Mouse (Mus musculus) neutrophil, adult 5-6 weeks (primary cell): Measurements from ENCODE around the gene Plekhg5. TPM values are rescaled to one million over a fixed set of nuclear protein-coding genes. Genes with fewer than 3 reads are reported as not detected.

Experiments used
- ATAC-seq: fragments of 151-379, 151-347 bp; 2 replicates; pipeline ENCODE4 v1.8.0; 2017; ENCODE audit warnings: mild to moderate bottlenecking, moderate TSS enrichment; ENCODE audit not compliant: insufficient number of reproducible peaks, poor library complexity, low FRiP score, severe bottlenecking; ENCODE audit errors: extremely low read depth
- total RNA-seq: library from RNA; stranded (forward); fragments of 200-1000 nt; gene quantifications from 2 replicates; pipeline ENCODE4 v1.2.3, GENCODE M21; 2017

Plekhg5 gene
- total RNA-seq, 1 experiment from 2014 or later = 0.81 TPM

DNA sequence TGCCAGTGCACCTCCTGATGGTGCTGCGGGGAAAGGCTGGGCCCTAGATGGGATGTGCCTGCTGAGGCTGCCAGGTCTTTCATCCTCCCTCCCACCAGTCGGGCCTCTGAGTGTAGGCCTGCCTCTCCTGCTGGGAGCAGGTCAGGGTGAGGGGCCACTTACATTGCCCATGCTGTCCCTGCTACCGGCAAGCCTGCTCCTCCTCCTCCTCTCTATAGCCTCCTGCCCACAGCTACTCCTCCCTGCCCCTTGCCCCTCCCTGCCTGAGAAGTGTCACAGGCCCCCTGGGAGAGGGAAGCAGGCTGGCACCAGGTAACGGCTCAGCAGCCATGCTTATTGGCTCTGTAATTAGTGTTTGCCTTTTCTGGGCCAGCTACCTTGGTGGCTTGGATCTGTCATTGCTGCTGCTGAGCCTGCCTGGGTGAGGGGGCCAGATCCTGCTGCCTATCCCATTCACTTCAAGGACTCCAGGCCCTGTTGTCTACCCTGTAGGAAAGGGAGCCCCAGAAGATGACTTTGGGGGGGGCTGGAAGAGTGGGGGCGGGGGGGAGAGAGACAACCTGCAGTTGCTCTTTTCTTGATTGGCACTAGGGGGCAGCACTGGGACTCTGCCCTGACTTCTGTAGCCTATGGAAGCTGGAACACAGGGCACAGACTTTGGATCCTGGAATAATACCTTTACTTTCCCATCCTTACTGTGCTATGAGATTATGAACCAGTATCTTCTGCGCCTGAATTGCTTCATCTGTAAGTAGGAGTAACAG is 64.0 kb downstream of the Plekhg5 start:
- ATAC-seq = no peak

DNA sequence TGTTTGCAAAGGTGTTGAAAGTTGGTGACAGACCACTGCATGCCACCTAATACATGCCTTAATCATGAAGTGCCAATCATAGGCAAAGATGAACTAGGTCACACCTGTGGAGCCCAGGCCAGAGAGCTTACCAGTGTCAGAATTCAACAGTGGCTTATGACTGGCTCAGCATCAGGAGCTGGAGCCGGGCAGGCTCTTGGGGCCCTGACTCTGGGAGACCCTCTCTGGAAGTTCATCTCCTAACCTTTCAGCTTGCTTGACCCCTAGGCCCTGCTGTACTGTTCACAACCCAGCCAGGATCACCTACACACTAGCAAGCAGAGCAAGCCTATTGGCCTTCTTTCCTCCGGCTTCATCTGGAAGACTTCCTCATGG is 64.6 kb downstream of the Plekhg5 start:
- no peak for ATAC-seq

- peak; percentile 83 for ATAC-seq
Measured at GRCm38 (mm10) chr4:152138497-152139260, 66.4 kb downstream of the Plekhg5 start.

- ATAC-seq = peak; percentile 55
Measured at GRCm38 (mm10) chr4:152140441-152140840, 68.1 kb downstream of the Plekhg5 start.

DNA sequence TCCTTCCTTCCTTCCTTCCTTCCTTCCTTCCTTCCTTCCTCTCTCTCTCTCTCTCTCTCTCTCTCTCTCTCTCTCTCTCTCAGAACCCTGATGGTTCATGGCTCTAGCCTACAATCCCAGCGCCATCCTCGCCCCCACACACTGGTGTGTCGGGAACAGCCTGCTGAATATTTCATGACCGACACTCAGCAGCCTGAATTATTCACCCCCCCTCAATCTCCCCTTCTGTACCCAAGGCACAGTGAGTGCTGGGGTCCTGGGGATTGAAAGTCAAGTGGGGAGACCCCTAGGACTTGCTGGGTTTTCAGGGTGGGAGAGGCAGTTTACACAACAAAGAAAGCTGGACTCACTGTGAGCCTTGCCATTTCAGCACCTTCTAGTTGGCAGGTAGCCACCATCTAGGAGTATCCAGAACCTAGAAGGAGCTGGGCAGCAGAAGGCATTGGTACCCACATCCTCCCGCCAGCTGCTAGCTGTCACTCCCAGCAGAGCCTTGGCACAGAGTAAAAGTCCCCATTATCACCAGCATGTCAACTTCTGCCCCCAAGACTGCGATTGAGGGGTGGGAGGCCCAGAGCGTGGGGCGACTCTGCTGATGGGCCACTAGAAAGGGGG is 69.3 kb downstream of the Plekhg5 start:
- ATAC-seq = no peak

DNA sequence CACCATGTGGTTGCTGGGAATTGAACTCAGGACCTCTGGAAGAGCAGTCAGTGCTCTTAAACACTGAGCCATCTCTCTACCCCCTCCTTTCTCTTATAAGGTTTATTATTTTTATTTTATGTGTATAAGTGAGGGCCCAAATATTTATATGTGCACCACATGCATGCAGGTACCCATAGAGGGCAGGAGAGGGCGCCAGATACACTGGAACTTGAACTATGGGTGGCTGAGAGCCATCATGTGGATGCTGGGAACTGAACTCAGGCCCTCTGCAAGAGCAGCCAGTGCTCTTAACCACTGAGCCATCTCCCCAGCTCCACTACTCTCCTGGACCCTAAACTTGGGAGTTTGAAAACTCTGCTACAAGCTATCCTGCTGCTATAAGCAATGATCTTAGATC is 71.3 kb downstream of the Plekhg5 start:
- no peak for ATAC-seq

GRCm38 (mm10) chr4:152145473-152145872 is 73.2 kb downstream of the Plekhg5 start:
- ATAC-seq = no peak

DNA sequence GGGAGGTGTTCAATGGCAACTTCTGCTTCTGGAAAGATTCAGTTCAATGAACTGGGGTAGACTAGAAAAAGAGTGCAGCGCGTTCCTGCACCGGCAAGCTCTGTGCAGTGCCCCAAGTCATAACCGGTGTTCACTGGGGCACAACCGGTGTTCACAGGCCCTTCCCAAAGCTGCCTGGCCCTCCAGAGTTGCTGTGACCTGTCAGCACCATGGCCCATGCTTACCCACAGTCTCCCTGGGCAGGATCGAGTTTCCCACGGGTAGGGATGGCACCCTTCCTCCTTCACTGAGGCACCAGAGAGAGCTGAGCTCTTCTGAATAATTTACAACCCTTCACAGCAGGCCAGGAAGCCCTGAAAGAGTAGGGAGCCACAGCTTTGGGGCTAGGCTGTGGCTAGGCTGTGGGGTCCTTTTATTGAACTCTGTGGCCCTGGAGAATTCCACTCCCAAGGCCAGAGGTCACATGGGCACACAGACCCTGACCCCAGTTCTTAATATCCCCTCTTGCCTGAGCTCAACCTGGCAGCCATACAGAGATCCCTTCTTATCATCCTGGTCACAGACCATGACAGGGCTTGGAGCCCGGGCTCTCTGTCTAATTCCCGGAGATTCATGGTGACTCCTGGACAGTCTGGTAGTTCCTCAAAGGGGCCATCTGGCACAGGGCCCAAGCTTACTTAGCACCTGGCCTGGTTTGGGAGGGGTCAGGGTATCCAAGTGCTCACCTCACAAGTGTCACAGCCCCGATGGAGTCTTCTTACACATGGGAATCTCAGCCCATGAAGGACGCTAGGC is 73.9 kb downstream of the Plekhg5 start:
- ATAC-seq = no peak

DNA sequence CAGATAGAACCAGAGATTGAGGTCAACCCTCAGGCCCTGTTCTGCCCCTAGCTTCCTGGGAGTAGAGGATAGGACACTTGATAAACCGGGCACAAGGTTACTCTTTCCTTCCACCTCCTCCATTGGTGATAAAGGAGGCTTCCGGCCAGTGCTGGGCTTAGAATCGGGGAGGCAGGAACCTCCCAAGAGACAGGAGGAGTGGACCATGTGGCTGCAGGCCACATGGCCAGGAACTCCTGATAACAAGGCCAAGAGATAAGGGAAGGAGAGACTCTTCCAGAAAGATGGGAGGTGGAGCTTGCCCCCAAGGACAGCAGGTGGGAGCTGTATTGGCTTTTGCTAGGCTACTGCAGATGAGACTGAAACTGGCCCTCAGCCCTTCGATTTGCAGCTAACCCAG is 78.2 kb downstream of the Plekhg5 start:
- no peak for ATAC-seq

DNA sequence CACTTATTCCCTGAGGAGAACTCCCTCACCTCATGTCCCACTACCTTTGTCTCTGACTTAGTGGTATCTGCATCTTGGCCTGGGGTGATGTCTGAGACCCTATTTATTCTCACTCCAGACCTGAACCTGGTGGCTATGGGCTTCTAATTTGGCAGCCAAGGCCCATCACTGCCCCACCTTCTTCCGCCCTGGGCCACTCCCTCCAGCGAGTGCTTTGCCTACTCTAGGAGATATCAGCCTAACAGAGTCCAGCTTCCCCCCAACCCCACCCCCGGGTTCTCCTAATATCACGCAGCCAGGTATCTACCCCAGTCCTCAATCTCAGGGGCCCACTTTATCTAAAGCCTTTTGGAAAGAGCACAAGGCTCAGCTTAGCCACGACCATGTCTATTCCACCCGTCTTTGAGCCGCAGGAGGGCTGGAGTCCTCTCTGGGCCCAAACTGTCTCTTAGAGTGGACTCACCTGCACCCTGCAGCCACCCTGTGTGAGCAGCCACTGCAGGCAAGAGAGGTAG is 79.2 kb downstream of the Plekhg5 start:
- no peak for ATAC-seq

DNA sequence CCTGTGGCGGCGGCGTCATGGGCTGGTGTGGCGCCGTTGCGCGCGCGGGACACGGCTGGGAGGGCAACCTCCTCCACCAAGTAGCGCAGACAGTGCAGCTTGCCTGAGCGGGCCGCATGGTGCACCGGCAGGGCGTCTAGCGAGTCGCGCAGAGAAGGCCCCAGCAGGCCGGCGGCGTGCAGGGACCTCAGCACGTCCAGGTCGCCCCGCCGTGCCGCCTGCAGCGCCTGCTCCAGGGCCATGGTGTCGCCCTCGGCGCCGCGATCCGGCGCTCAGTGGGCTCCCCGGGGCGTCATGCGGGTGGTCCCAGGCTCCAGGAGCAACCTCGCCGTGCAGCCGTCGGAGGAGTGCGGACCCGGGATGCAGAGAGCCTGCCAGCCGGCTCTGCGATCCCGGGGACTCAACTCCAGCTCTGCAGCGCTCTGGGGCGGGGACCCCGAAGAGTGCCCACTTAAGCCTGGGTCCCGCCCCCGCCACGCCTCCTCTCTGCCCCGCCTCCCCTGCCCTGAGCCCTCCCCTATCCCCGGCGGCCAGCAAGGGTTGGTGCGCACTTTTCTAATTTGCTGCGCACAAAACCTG is 79.8 kb downstream of the Plekhg5 start, which contains the start of gene Espn:
Gene Espn, minus strand, starts transcription at position 406 of the 579 bp plus-strand sequence.
- ATAC-seq = no peak

GRCm38 (mm10) chr4:152153771-152154177 is 81.5 kb downstream of the Plekhg5 start:
- peak; percentile 89 for ATAC-seq

GRCm38 (mm10) chr4:152155019-152155418 is 82.7 kb downstream of the Plekhg5 start:
- ATAC-seq = no peak

DNA sequence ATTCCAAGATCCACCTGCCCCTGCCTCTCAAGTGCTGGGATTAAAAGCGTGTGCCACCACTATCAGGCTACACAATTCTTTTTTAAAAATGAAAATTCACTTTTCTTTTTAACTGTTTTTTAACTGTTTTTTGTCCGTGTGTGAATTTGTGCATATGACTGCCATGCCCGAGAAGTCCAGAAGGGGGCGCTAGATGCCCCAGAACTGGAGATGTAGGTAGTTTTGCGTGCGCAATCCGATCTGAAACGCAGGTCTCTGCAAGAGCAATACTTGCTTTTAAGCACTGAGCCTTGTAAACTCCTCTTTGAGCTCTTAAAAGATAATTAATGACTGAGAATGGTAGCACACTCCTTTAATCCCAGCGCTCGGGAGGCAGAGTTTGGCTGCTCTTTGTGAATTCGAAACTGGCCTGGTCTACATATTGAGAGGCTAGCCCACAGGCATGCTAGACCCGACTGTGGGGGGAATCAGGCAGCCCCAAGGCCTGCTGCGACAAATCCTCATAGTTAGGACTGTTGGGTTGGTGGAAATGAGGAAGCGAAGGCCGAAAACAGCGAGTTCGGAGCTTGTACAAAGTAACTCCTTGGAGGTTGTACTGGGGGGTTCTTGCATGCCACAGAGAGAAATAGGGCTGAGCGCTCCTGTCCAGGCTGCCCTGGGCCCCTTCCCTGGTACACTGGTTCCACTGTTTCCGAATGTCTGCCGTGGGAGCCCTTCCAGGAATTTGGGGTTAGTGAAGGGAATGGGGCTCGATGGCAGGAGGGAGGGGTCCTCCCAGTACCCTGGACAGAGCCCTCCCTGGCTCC is 85.7 kb downstream of the Plekhg5 start:
- ATAC-seq = no peak

DNA sequence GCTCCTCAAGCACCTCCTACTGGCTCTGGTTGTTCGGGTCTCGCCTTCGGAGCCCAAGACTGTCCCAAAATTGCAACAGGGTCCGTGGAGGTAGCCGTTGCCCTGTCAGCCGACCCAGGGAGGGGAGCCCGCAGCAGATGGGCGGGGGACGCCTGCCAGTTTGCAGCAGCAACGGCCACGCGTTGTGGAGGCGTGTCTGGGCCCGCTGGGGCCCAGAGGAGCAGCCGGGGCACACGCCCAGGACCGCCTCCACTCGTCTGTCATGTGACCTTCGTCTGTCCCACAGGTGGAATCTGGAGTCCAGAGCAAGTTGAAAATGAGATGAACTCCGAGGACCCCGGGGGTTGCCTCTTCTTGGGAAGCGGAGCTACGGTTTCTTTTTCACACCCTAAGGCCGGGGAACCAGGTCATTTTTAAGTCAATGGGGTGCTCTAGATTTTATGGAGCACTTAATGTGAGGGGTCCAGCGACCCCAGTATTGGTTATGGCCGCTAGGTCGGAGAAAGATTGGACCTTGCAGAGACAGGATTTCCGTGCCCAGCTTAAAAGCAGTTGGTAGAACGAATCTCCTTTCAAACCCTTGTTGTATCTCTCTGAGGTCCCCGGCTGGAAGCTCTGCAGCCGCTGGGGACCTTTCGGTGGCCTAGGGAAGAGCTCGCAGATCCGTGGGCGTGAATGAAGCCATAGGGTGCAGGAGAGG is 86.4 kb downstream of the Plekhg5 start, which contains the start of gene Hes2:
Gene Hes2, plus strand, starts transcription at position 283 of the 700 bp plus-strand sequence.
- no peak for ATAC-seq

- no peak for ATAC-seq
Measured at GRCm38 (mm10) chr4:152159285-152159678, 87.0 kb downstream of the Plekhg5 start.

DNA sequence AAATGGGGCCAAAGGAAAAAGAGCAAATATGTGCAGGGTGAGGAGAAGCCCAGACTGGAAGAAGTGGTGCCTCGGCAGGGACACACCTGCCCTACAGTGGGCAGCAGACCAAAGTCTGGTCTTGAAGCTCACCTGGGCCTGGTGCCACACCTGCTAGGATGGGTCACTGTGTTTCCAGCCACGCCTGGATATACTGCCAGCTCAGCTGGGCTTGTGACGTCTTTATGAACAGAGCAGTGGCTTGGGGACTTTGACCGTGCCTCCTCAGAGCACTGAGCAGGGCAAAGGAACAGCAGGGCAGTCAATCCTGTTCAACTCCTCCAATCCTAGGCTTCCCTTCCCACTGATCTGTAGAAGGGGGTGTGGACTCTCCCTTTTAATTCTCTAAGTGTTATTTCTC is 88.5 kb downstream of the Plekhg5 start:
- no peak for ATAC-seq
